Mouse (Mus musculus): Measurements from ENCODE around the gene Zmynd12.

- TF ChIP-seq CTCF (IDR thresholded peaks at IDR 0.05; ENCODE audit: control insufficient read depth, insufficient read depth, insufficient read length) (no peak), MYOG (IDR thresholded peaks at IDR 0.05; ENCODE audit: control insufficient read depth, extremely low read depth, insufficient read length) (no peak), USF1 (IDR thresholded peaks at IDR 0.05; ENCODE audit: low read depth) (no peak)
Observed at GRCm38 (mm10) chr4:119389184-119389583, 33.4 kb upstream of the Zmynd12 start.
